Mouse (Mus musculus) bone marrow, adult 2 months (tissue): ENCODE results near the gene Rab5c.

Experiments
- CTCF ChIP-seq: fragments of 200-500 bp; IDR thresholded peaks from 2 replicates; pipeline ENCODE4 v1.5.1; 2011; ENCODE audit warnings: low read length, control low read depth; ENCODE audit not compliant: control insufficient read depth, insufficient read depth
- POLR2A ChIP-seq: fragments of 200-500 bp; IDR thresholded peaks from 2 replicates; pipeline ENCODE4 v1.6.1; 2011; ENCODE audit warnings: low read depth, mild to moderate bottlenecking, control low read depth, low read length, borderline replicate concordance; ENCODE audit not compliant: control insufficient read depth

DNA sequence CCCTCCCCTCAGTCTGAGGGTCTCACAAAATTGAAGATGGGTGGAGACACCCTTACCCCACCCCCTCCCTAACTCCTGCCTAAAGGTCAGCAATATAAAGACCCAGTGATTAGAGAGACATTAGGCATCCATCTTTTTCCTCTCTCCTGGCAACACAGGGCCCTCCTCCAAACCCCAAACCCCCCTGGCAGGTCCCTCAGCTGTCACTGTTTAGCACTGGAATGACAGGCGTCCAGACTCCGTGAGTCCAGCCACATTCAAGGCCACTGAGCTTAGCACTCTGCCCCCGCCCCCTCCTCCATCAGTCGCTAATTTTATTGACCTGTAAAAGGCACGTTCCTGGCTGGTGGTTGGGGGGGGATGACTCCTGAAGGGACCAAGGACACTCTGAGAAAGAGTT, 44.9 kb downstream of the Rab5c start:
- no peak for TF ChIP-seq POLR2A
- no peak for TF ChIP-seq CTCF
